Mouse (Mus musculus): ENCODE measurements around the gene Hdac5. TPM values are rescaled to one million over a fixed set of nuclear protein-coding genes. Genes with fewer than 3 reads are reported as not detected.

Gene Hdac5
- polyA plus RNA-seq, 2 experiments, result 7.3 to 8.8 TPM

DNA sequence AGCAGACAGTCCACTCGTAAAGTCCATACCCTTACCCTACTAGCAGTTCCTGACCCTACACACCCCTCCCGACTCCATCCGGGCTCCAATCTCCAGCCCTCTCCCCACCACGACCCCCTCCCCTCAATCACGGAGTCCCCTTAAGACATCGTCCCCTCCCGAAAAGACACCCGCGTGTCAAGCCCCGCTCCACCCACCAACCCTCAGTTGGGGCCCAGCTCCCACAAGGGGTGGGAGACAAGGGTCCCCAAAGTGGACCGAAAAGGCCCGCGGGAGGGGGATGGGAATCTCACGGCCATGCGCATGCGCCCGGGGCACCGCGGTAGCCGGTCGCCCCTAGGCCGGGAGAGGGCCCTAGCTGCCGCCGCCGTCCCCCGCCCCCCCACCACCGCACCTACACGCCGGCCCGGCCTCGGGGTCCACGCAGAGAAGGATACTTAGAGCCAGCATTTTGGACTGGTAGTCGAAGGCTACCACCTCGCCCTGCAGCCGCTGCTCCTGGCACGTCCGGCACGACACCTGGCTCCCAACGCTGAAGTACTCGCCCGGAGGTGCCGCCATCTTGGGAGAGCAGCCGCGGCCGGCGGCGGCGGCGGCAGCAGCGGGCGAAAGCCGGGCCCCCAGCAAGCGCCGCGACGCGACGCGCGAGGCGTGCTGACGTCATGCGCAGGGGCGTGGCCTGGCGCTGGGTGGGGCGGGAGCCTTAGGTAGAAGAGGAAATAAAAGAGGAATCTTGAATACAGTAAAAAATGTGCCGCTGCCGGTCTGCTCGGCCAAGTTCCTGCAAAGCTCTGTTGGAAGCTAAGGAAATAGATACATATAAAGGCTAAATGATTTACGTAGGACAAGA is 45.1 kb downstream of the Hdac5 start, which contains the start of gene Lsm12:
TSS of gene Lsm12 (minus strand) at position 651 of the 850 bp plus-strand sequence.
- Histone ChIP-seq H3K36me3 (replicated peaks; ENCODE audit: control insufficient read depth, insufficient read depth, low read depth) (peaks cover 23% of the 10 kb centered on the region), H3K4me1 (replicated peaks; ENCODE audit: control insufficient read depth in 2 of 2, insufficient read depth in 2 of 2, low read length in 1 of 2) (peaks cover 10 to 13% of the 10 kb centered on the region in 2 experiments; a peak in 3 of 4 replicates), H3K9ac (replicated peaks) (peak within 1 kb of the TSS; percentile 93), H3K9me3 (ENCODE audit: control insufficient read depth, low read length) (no peaks in the 10 kb centered on the region), H3K4me3 (ENCODE audit: insufficient read depth in 1 of 2, low read depth in 2 of 2, low read length in 2 of 2) (peak within 1 kb of the TSS; percentile 92 to 93), H3K4me2 (ENCODE audit: low read depth) (peak within 1 kb of the TSS; percentile 80), H3K27ac (peak within 1 kb of the TSS; percentile 60), H3K27me3 (ENCODE audit: control insufficient read depth, insufficient read depth, low read length) (no peaks in the 10 kb centered on the region)
- under 1% methylated on average over 70 of the region's 70 CpGs for WGBS (ENCODE audit: insufficient replicate concordance)
- TF ChIP-seq EP300 (IDR thresholded peaks at IDR 0.05; ENCODE audit: low read depth), result no peak
- TF ChIP-seq CTCF (IDR thresholded peaks at IDR 0.05; ENCODE audit: low read depth), result no peak
- ATAC-seq (ENCODE audit: insufficient read depth), result peak; percentile 86
- DNase-seq (ENCODE audit: low read depth in 3 of 3, low spot score in 3 of 3), result peak; percentile 86 to 88 (median 87)

DNA sequence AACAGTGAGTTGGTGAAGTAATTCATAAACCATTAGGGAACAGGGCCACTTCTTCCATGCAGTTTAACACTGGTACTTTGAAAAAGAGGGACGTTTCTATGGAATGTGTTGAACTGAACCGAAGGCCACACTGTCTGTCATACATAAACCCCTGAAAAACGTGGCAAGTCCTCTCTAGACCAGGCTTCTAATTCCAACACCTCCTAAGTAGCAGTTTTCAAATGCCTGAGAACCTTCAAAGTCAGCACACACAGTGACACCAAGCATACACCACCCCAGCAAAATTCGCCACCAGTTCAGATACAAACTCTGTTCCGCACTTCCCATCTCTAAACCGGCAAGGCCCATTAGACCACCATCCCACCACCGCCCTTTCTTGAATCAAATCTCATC is 45.7 kb downstream of the Hdac5 start:
- 5% methylated on average over 7 of the region's 7 CpGs for WGBS (ENCODE audit: insufficient replicate concordance)
- Histone ChIP-seq H3K27ac (peak overlapping the region; percentile 43), H3K27me3 (ENCODE audit: control insufficient read depth, insufficient read depth, low read length) (no peaks in the 10 kb centered on the region), H3K9me3 (ENCODE audit: control insufficient read depth, low read length) (no peaks in the 10 kb centered on the region), H3K4me3 (ENCODE audit: insufficient read depth in 1 of 2, low read depth in 2 of 2, low read length in 2 of 2) (peak overlapping the region; percentile 92 to 93), H3K9ac (replicated peaks) (peak overlapping the region; percentile 93), H3K4me2 (ENCODE audit: low read depth) (peak overlapping the region; percentile 80), H3K4me1 (replicated peaks; ENCODE audit: control insufficient read depth in 2 of 2, insufficient read depth in 2 of 2, low read length in 1 of 2) (peaks cover 10 to 12% of the 10 kb centered on the region in 2 experiments; a peak in 3 of 4 replicates), H3K36me3 (replicated peaks; ENCODE audit: control insufficient read depth, insufficient read depth, low read depth) (peaks cover 27% of the 10 kb centered on the region)
- DNase-seq (ENCODE audit: low read depth in 3 of 3, low spot score in 3 of 3) (no peak), ATAC-seq (ENCODE audit: insufficient read depth) (no peak; the same call in 1 of the 2 replicates)
- no peak for TF ChIP-seq EP300 (IDR thresholded peaks at IDR 0.05; ENCODE audit: low read depth)
- TF ChIP-seq CTCF (IDR thresholded peaks at IDR 0.05; ENCODE audit: low read depth), result no peak

DNA sequence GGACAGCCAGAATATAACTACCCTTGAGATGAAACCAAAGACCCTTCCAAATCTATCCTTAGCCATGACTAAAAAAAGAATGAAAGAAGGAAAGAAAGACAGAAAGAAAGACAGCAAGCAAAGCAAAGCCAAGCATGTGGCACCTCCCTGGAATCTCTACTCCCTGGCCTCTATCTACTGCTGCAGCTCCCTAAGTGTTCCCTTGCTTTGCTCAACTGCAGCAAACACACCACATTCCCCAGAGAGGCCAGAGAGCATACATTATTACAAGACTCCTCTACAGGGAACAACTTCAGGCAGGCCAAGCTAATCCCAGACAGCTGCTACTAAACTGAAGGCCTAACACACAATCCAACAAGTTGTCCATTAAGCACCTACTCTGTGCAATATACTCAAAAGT is 50.1 kb downstream of the Hdac5 start:
- no peaks in the 10 kb centered on the region for H3K27me3 ChIP-seq (ENCODE audit: control insufficient read depth, insufficient read depth, low read length)
- H3K9ac ChIP-seq (replicated peaks), result no peak overlapping the region
- TF ChIP-seq EP300 (IDR thresholded peaks at IDR 0.05; ENCODE audit: low read depth) (no peak), CTCF (IDR thresholded peaks at IDR 0.05; ENCODE audit: low read depth) (no peak)
- H3K36me3 ChIP-seq (replicated peaks; ENCODE audit: control insufficient read depth, insufficient read depth, low read depth), result peaks cover 47% of the 10 kb centered on the region
- DNase-seq (ENCODE audit: low read depth in 3 of 3, low spot score in 3 of 3) (no peak), ATAC-seq (ENCODE audit: insufficient read depth) (no peak)
- peaks cover 8% of the 10 kb centered on the region in 2 experiments; a peak in 2 of 4 replicates for H3K4me1 ChIP-seq (replicated peaks; ENCODE audit: control insufficient read depth in 2 of 2, insufficient read depth in 2 of 2, low read length in 1 of 2)
- H3K4me2 ChIP-seq (ENCODE audit: low read depth), result no peak overlapping the region
- no peak overlapping the region for H3K27ac ChIP-seq
- H3K9me3 ChIP-seq (ENCODE audit: control insufficient read depth, low read length), result no peaks in the 10 kb centered on the region
- no peak overlapping the region for H3K4me3 ChIP-seq (ENCODE audit: insufficient read depth in 1 of 2, low read depth in 2 of 2, low read length in 2 of 2)

DNA sequence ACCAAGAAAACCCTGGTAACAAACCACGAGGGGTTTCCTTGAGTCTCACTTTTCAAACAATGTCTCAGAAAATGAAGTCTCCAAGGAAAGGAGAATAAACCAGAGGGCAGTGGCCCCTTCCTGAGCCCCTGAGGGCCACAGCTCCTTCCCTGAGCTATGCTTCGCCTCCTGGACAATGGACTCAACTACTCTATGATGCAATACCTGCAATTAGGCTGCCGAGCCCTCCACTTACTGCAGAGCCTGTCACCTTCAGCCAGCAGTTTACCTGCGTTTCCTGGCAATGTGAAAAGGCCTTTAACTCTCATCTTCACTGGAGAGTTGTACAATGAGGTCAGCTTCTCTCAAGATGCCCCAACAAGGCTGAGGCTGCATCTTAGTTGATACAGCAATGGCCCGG is 61.3 kb downstream of the Hdac5 start:
- no peak for ATAC-seq (ENCODE audit: insufficient read depth)
- no peak overlapping the region for H3K4me3 ChIP-seq (ENCODE audit: insufficient read depth in 1 of 2, low read depth in 2 of 2, low read length in 2 of 2)

DNA sequence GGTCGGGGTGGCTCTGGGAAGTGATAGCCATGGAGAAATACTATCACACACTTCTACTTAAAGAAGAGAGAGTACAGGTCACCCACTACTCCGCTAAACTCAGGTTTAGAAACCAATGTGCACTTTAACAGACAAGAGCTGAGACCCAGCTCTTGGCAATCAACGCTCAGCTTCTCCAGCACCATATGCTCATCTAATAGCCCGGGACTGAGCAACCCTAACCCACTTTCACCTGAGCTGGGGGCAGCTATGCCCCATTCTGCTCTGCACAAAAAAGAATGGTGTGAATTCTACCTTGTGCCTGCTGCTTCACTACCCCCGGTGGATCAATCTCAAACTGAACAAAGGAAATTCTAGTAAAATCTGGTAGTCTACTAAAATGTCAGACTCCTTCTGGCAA is 62.4 kb downstream of the Hdac5 start:
- TF ChIP-seq CTCF (IDR thresholded peaks at IDR 0.05; ENCODE audit: low read depth) (no peak), EP300 (IDR thresholded peaks at IDR 0.05; ENCODE audit: low read depth) (no peak)
- DNase-seq (ENCODE audit: low read depth in 3 of 3, low spot score in 3 of 3) (no peak), ATAC-seq (ENCODE audit: insufficient read depth) (no peak)
- Histone ChIP-seq H3K4me3 (ENCODE audit: insufficient read depth in 1 of 2, low read depth in 2 of 2, low read length in 2 of 2) (no peak overlapping the region), H3K4me1 (replicated peaks; ENCODE audit: control insufficient read depth in 2 of 2, insufficient read depth in 2 of 2, low read length in 1 of 2) (0 out of 4 replicates have a peak, but pooled peaks cover 0 to 6% of the 10 kb centered on the region in 2 experiments), H3K9me3 (ENCODE audit: control insufficient read depth, low read length) (no peaks in the 10 kb centered on the region), H3K9ac (replicated peaks) (no peak overlapping the region), H3K27ac (no peak overlapping the region), H3K4me2 (ENCODE audit: low read depth) (no peak overlapping the region), H3K36me3 (replicated peaks; ENCODE audit: control insufficient read depth, insufficient read depth, low read depth) (peaks cover 34% of the 10 kb centered on the region), H3K27me3 (ENCODE audit: control insufficient read depth, insufficient read depth, low read length) (no peaks in the 10 kb centered on the region)
- WGBS (ENCODE audit: insufficient replicate concordance), result 82% methylated on average over 5 of the region's 5 CpGs

More for the DNA sequence above, 61.3 kb downstream of the Hdac5 start:
- no peak overlapping the region for H3K4me2 ChIP-seq (ENCODE audit: low read depth)
- H3K9ac ChIP-seq (replicated peaks), result no peak overlapping the region
- H3K27ac ChIP-seq, result no peak overlapping the region
- no peaks in the 10 kb centered on the region for H3K27me3 ChIP-seq (ENCODE audit: control insufficient read depth, insufficient read depth, low read length)
- 0 out of 4 replicates have a peak, but pooled peaks cover 0 to 6% of the 10 kb centered on the region in 2 experiments for H3K4me1 ChIP-seq (replicated peaks; ENCODE audit: control insufficient read depth in 2 of 2, insufficient read depth in 2 of 2, low read length in 1 of 2)
- H3K36me3 ChIP-seq (replicated peaks; ENCODE audit: control insufficient read depth, insufficient read depth, low read depth), result peaks cover 30% of the 10 kb centered on the region
- WGBS (ENCODE audit: insufficient replicate concordance), result 65% methylated on average over 5 of the region's 5 CpGs
- DNase-seq (ENCODE audit: low read depth in 3 of 3, low spot score in 3 of 3), result no peak
- no peaks in the 10 kb centered on the region for H3K9me3 ChIP-seq (ENCODE audit: control insufficient read depth, low read length)
- TF ChIP-seq EP300 (IDR thresholded peaks at IDR 0.05; ENCODE audit: low read depth), result no peak
- TF ChIP-seq CTCF (IDR thresholded peaks at IDR 0.05; ENCODE audit: low read depth), result no peak
